Mouse (Mus musculus) ES-Bruce4 (cell line): Measurements from ENCODE around the gene Neurl1b. TPM values are rescaled to one million over a fixed set of nuclear protein-coding genes. Genes with fewer than 3 reads are reported as not detected.
A peak's percentile ranks its signal among the peaks of the same experiment; 100 is the strongest.

ENCODE experiments used
- H3K27ac ChIP-seq: 2 replicates; pipeline ENCODE4 v1.5.1; 2012; ENCODE audit warnings: low read length, inconsistent platforms; ENCODE audit not compliant: insufficient read depth
- H3K27me3 ChIP-seq: 2 replicates; pipeline ENCODE4 v1.6.1; 2012; ENCODE audit warnings: mild to moderate bottlenecking, low read length, inconsistent platforms; ENCODE audit not compliant: control insufficient read depth, poor library complexity, insufficient read depth, severe bottlenecking
- H3K36me3 ChIP-seq: 2 replicates; pipeline ENCODE4 v1.6.1; 2012; ENCODE audit warnings: inconsistent platforms, mild to moderate bottlenecking, low read length, moderate library complexity; ENCODE audit not compliant: control insufficient read depth, poor library complexity, insufficient read depth, severe bottlenecking
- H3K4me1 ChIP-seq: one replicate; pipeline ENCODE4 v1.8.1; 2011; ENCODE audit warnings: low read length; ENCODE audit not compliant: control insufficient read depth, insufficient read depth
- H3K4me3 ChIP-seq: 2 replicates; pipeline ENCODE4 v1.5.1; 2011; ENCODE audit warnings: low read depth, mild to moderate bottlenecking, low read length
- H3K9ac ChIP-seq: 2 replicates; pipeline ENCODE4 v1.6.1; 2012; ENCODE audit warnings: low read depth, mild to moderate bottlenecking, inconsistent platforms; ENCODE audit not compliant: poor library complexity, severe bottlenecking
- H3K9me3 ChIP-seq: replicated peaks from 2 replicates; pipeline ENCODE4 v1.6.1; 2012; ENCODE audit warnings: mild to moderate bottlenecking, low read length, inconsistent platforms; ENCODE audit not compliant: control insufficient read depth, poor library complexity, insufficient read depth, severe bottlenecking
- CTCF ChIP-seq: IDR thresholded peaks from one replicate; pipeline ENCODE4 v1.8.1; 2011; ENCODE audit warnings: low read depth, low read length
- EP300 ChIP-seq: IDR thresholded peaks from 2 replicates; pipeline ENCODE4 v1.6.1; 2011; ENCODE audit warnings: low read depth, low read length; ENCODE audit not compliant: insufficient read depth
- POLR2A ChIP-seq: IDR thresholded peaks from one replicate; pipeline ENCODE4 v1.8.1; 2011; ENCODE audit warnings: low read length; ENCODE audit not compliant: insufficient read depth
- polyA plus RNA-seq: library from polyadenylated mRNA; stranded (reverse); fragments of >200 nt; gene quantifications from 2 replicates; pipeline ENCODE4 v1.2.4, GENCODE M21; 2011; ENCODE audit warnings: low read depth; ENCODE audit not compliant: missing spikeins, insufficient read depth, insufficient read length

The Neurl1b gene
- polyA plus RNA-seq, 1 experiment = 4.2 TPM

GRCm38 (mm10) chr17:26414184-26414522 lies 476 bp upstream of the Neurl1b start:
- TF ChIP-seq EP300 = no peak
- Histone ChIP-seq H3K36me3 (no peaks in the 10 kb centered on the region), H3K9me3 (no peaks in the 10 kb centered on the region), H3K4me1 (no peaks in the 10 kb centered on the region), H3K9ac (peak overlapping the region; percentile 81; the same call in 1 of the 2 replicates), H3K27ac (no peak overlapping the region), H3K27me3 (peaks cover 11% of the 10 kb centered on the region), H3K4me3 (peak overlapping the region; percentile 95)

DNA sequence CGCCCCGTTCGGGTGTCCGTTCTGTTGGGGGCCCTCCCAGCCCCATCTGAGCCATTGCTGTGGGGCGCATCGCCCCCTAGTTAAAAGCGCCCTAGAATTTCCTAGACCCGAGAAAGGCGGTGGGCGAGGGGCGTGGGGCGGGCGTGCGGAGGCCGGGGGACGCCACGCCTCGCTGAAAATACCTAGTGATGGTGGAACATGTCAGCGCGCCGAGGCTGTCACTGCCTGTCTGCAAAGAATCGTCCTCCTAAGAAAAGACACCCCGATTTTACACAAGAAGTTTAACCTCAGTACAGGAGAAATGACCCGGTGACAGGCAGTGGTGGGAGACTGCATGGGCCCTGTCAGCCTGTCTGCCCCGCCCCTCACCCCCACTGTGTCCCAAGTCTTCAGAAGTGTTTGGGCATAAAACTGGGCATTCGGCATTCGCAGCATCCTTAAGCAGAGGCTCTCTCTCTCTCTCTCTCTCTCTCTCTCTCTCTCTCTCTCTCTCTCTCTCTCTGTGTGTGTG lies 781 bp downstream of the Neurl1b start:
- H3K9ac ChIP-seq = peak overlapping the region; percentile 81
- H3K4me3 ChIP-seq = peak overlapping the region; percentile 77
- peaks cover 11% of the 10 kb centered on the region for H3K27me3 ChIP-seq
- H3K36me3 ChIP-seq = no peaks in the 10 kb centered on the region
- no peak for TF ChIP-seq CTCF
- no peak for TF ChIP-seq EP300
- no peak for TF ChIP-seq POLR2A
- H3K27ac ChIP-seq = no peak overlapping the region
- no peaks in the 10 kb centered on the region for H3K9me3 ChIP-seq
- H3K4me1 ChIP-seq = no peaks in the 10 kb centered on the region

DNA sequence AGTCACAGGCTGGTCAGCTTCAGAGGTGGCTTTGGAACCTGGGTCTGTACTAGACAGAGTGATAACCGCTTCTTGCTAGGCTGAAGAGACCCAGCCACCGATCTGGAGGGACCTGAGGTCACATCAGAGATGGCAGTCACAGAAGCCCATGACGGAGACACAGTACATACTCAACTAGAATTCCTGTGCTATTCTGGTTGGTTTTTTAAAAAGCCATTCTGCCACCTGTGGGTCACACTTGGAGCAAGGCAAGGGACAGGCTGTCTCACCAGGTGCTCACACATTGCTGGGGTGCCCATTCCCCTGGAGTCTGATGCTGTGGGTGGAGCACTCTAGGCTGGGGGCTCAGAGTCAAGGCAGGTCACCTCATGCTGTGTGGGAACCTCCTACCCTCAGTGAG lies 1.5 kb downstream of the Neurl1b start:
- H3K36me3 ChIP-seq = no peaks in the 10 kb centered on the region
- H3K27me3 ChIP-seq = peaks cover 11% of the 10 kb centered on the region
- H3K4me3 ChIP-seq = no peak overlapping the region
- H3K4me1 ChIP-seq = no peaks in the 10 kb centered on the region
- no peaks in the 10 kb centered on the region for H3K9me3 ChIP-seq
- TF ChIP-seq POLR2A = no peak
- TF ChIP-seq CTCF = no peak
- H3K9ac ChIP-seq = no peak overlapping the region
- H3K27ac ChIP-seq = no peak overlapping the region

- H3K36me3 ChIP-seq = no peaks in the 10 kb centered on the region
- H3K4me1 ChIP-seq = no peaks in the 10 kb centered on the region
- TF ChIP-seq CTCF (no peak), EP300 (no peak), POLR2A (no peak)
- H3K9ac ChIP-seq = no peak overlapping the region
- peaks cover 11% of the 10 kb centered on the region for H3K27me3 ChIP-seq
- H3K27ac ChIP-seq = no peak overlapping the region
- no peak overlapping the region for H3K4me3 ChIP-seq
- no peaks in the 10 kb centered on the region for H3K9me3 ChIP-seq
Observed at GRCm38 (mm10) chr17:26417770-26418421, 3.3 kb downstream of the Neurl1b start.

GRCm38 (mm10) chr17:26420491-26421247 lies 6.0 kb downstream of the Neurl1b start:
- TF ChIP-seq CTCF (no peak), POLR2A (no peak), EP300 (no peak)
- H3K27me3 ChIP-seq = no peaks in the 10 kb centered on the region

DNA sequence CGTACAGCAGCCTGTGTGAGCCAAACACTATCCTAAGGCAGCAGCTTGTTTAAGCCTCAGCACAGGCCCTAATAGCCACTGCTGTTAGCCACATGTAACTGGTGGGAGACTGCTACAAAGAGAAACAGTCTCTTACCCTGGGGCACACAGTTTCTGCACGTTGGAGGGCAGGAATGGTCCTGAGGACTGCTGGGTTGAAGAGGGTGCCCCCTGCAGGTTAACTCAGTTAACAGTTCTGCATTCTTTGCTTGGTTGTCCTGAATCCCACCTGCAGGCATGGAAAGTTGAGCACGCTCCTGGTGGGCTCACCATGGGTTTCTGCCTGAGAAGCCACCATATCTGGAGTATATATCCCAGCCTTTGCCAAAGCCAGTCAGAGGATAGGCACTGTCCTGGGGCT lies 6.9 kb downstream of the Neurl1b start:
- no peaks in the 10 kb centered on the region for H3K27me3 ChIP-seq

More at GRCm38 (mm10) chr17:26420491-26421247, 6.0 kb downstream of the Neurl1b start:
- no peaks in the 10 kb centered on the region for H3K4me1 ChIP-seq
- H3K36me3 ChIP-seq = no peaks in the 10 kb centered on the region
- no peak overlapping the region for H3K4me3 ChIP-seq
- H3K27ac ChIP-seq = no peak overlapping the region
- H3K9ac ChIP-seq = no peak overlapping the region
- H3K9me3 ChIP-seq = no peaks in the 10 kb centered on the region

More for the DNA sequence above, 6.9 kb downstream of the Neurl1b start:
- Histone ChIP-seq H3K27ac (no peak overlapping the region), H3K9ac (no peak overlapping the region), H3K36me3 (no peaks in the 10 kb centered on the region), H3K9me3 (no peaks in the 10 kb centered on the region), H3K4me1 (no peaks in the 10 kb centered on the region), H3K4me3 (no peak overlapping the region)
- TF ChIP-seq POLR2A (no peak), CTCF (peak; percentile 77)
